Mouse (Mus musculus): Measurements from ENCODE around the gene Tmem169. TPM values are rescaled to one million over a fixed set of nuclear protein-coding genes. Genes with fewer than 3 reads are reported as not detected.

Tmem169 gene
- total RNA-seq, 2 experiments from 2014 or later = 0.16 to 0.53 TPM

- DNase-seq = no peak
Measured at GRCm38 (mm10) chr1:72286904-72287303, 2.7 kb downstream of the Tmem169 start.

GRCm38 (mm10) chr1:72287893-72288292 is 3.7 kb downstream of the Tmem169 start:
- DNase-seq = no peak

GRCm38 (mm10) chr1:72288527-72289150 is 4.5 kb downstream of the Tmem169 start:
- no peak for DNase-seq

GRCm38 (mm10) chr1:72290896-72291295 is 6.7 kb downstream of the Tmem169 start:
- DNase-seq = no peak

GRCm38 (mm10) chr1:72291421-72291820 is 7.3 kb downstream of the Tmem169 start:
- no peak for DNase-seq

- DNase-seq = no peak
Measured at GRCm38 (mm10) chr1:72291925-72292324, 7.8 kb downstream of the Tmem169 start.

GRCm38 (mm10) chr1:72293869-72294663 is 9.9 kb downstream of the Tmem169 start:
- no peak for DNase-seq

GRCm38 (mm10) chr1:72295746-72296145 is 11.6 kb downstream of the Tmem169 start:
- DNase-seq = no peak

- no peak for DNase-seq
Measured at GRCm38 (mm10) chr1:72301845-72302244, 17.7 kb downstream of the Tmem169 start.

GRCm38 (mm10) chr1:72306241-72306640 is 22.1 kb downstream of the Tmem169 start:
- DNase-seq = no peak

- DNase-seq = peak; percentile 35 to 59
Measured at GRCm38 (mm10) chr1:72306679-72307181, 22.6 kb downstream of the Tmem169 start.

- peak; percentile 93 to 94 for DNase-seq
Measured at GRCm38 (mm10) chr1:72307317-72307798, 23.2 kb downstream of the Tmem169 start, which contains the start of gene Xrcc5. Xrcc5 (plus strand) TSS chr1:72307421.

- no peak for DNase-seq
Measured at GRCm38 (mm10) chr1:72308919-72309318, 24.8 kb downstream of the Tmem169 start.

GRCm38 (mm10) chr1:72309744-72310424 is 25.7 kb downstream of the Tmem169 start:
- no peak for DNase-seq

GRCm38 (mm10) chr1:72312701-72313398 is 28.7 kb downstream of the Tmem169 start:
- DNase-seq = no peak

- DNase-seq = no peak
Measured at GRCm38 (mm10) chr1:72313399-72314039, 29.4 kb downstream of the Tmem169 start.

GRCm38 (mm10) chr1:72315447-72315846 is 31.3 kb downstream of the Tmem169 start:
- no peak for DNase-seq

- DNase-seq = no peak
Measured at GRCm38 (mm10) chr1:72316409-72316808, 32.2 kb downstream of the Tmem169 start.

- DNase-seq = no peak
Measured at GRCm38 (mm10) chr1:72316901-72317300, 32.7 kb downstream of the Tmem169 start.

- no peak for DNase-seq
Measured at GRCm38 (mm10) chr1:72320759-72321158, 36.6 kb downstream of the Tmem169 start.

GRCm38 (mm10) chr1:72323248-72323647 is 39.1 kb downstream of the Tmem169 start:
- no peak for DNase-seq

All from adrenal gland, postnatal 36 days (tissue).